Mouse (Mus musculus) limb, embryonic 14.5 days (tissue): ENCODE data around the gene Eddm3b. TPM values are rescaled to one million over a fixed set of nuclear protein-coding genes. Genes with fewer than 3 reads are reported as not detected.
"Not testable (repeated sequence)": the region's sequence is repeated elsewhere in the genome, so short reads cannot be mapped to it uniquely, and the experiment has no call there.

Experiments
- ATAC-seq: fragments of 200-750 bp; cut with Nextera tagmentation; 2 replicates; pipeline ENCODE4 v1.8.0; 2017; ENCODE audit warnings: low read depth, moderate number of reproducible peaks, moderate TSS enrichment; ENCODE audit not compliant: low FRiP score
- DNase-seq: peaks from one replicate; pipeline ENCODE4 v3.0.0-alpha.2; 2015; ENCODE audit warnings: low spot score
- H3K27ac ChIP-seq: fragments of 300-500 bp; sonication (generic); replicated peaks from 2 replicates; pipeline ENCODE4 v1.5.1; 2014; ENCODE audit warnings: low read depth, mild to moderate bottlenecking, low read length, moderate library complexity, mixed read lengths
- H3K27me3 ChIP-seq: fragments of 300-500 bp; sonication (generic); 2 replicates; pipeline ENCODE4 v1.6.1; 2014; ENCODE audit warnings: low read length, mixed read lengths; ENCODE audit not compliant: control insufficient read depth, insufficient read depth
- H3K36me3 ChIP-seq: fragments of 300-500 bp; sonication (generic); 2 replicates; pipeline ENCODE4 v1.6.1; 2014; ENCODE audit warnings: mild to moderate bottlenecking, low read length, moderate library complexity, mixed read lengths; ENCODE audit not compliant: control insufficient read depth, insufficient read depth
- H3K4me1 ChIP-seq: fragments of 300-500 bp; sonication (generic); 2 replicates; pipeline ENCODE4 v1.6.1; 2014; ENCODE audit warnings: antibody characterized with exemption, low read length, mixed read lengths; ENCODE audit not compliant: control insufficient read depth, insufficient read depth
- H3K4me2 ChIP-seq: fragments of 300-500 bp; sonication (generic); replicated peaks from 2 replicates; pipeline ENCODE4 v1.6.1; 2014; ENCODE audit warnings: low read depth, mild to moderate bottlenecking, low read length, moderate library complexity; ENCODE audit not compliant: severe bottlenecking
- H3K4me3 ChIP-seq: fragments of 300-500 bp; sonication (generic); replicated peaks from 2 replicates; pipeline ENCODE4 v1.5.1; 2014; ENCODE audit warnings: low read length
- H3K9ac ChIP-seq: fragments of 300-500 bp; sonication (generic); 2 replicates; pipeline ENCODE4 v1.6.1; 2014; ENCODE audit warnings: mild to moderate bottlenecking, low read depth, low read length, moderate library complexity; ENCODE audit not compliant: severe bottlenecking
- H3K9me3 ChIP-seq: fragments of 300-500 bp; sonication (generic); 2 replicates; pipeline ENCODE4 v1.6.1; 2016; ENCODE audit warnings: low read length; ENCODE audit not compliant: control insufficient read depth
- POLR2A ChIP-seq: fragments of 200-500 bp; IDR thresholded peaks from 2 replicates; pipeline ENCODE4 v1.8.0; 2012; ENCODE audit warnings: inconsistent platforms, mild to moderate bottlenecking, moderate library complexity, borderline replicate concordance; ENCODE audit not compliant: insufficient read depth, insufficient read length; ENCODE audit errors: extremely low read depth
- WGBS: fragments of 180-500 bp; shearing (Covaris S2); extraction: QIAGEN DNeasy Blood & Tissue Kit; methylation state at CpG from one replicate; pipeline ENCODE4 v1.1.7; 2014; 5-methylcytosine and 5-hydroxymethylcytosine counted together
- polyA plus RNA-seq, 2 experiments: library from polyadenylated mRNA; depleted of rRNA in 1 of 2; stranded (reverse) in 1 of 2; unstranded in 1 of 2; fragments of >200 nt; fragmentation: Nextera tagmentation in 1 of 2; extraction: Ambion mirVana in 1 of 2; gene quantifications; 2 replicates each; pipeline versions ENCODE4 v1.2.1 to v1.2.3; 2012 to 2014

The Eddm3b gene
- polyA plus RNA-seq, 2 experiments = 0.04 TPM; not detected in 1

DNA sequence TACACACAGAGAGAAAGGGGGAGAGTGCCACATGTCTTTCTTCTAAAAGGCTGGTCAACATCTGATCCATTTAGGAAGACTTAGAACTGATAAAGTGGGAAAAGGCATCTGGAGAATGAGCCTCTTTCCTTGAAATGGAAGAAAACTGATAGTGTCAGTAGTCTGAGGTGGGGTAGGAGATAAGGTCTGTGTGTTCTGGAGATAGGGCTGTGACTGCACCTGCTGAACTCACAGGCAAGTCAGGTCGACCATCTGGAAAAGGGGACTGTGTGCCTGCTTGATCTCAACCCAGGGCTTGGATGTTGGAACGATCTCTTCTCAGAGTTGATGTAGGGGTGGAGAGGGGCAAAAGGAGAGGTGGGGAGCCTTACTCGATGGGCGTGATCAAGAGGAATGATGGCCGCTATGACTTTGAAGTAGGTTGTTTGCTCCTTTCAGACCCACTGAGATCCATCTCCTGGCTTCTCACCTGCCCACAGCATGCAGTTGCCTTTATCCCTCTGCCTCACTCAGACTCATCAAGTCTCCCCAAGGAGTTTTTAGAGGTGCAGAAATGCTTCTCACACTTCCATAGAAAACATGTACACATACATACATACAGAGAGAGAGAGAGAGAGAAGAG, 38.1 kb downstream of the Eddm3b start:
- DNase-seq (no peak), ATAC-seq (no peak)
- H3K4me2 ChIP-seq = no peak overlapping the region
- no peaks in the 10 kb centered on the region for H3K36me3 ChIP-seq
- no peak overlapping the region for H3K4me3 ChIP-seq
- no peak overlapping the region for H3K27ac ChIP-seq
- no peaks in the 10 kb centered on the region for H3K9me3 ChIP-seq
- TF ChIP-seq POLR2A = no peak
- no peaks in the 10 kb centered on the region for H3K4me1 ChIP-seq
- 71% methylated on average over 5 of the region's 5 CpGs for WGBS
- H3K27me3 ChIP-seq = no peaks in the 10 kb centered on the region
- H3K9ac ChIP-seq = no peak overlapping the region

DNA sequence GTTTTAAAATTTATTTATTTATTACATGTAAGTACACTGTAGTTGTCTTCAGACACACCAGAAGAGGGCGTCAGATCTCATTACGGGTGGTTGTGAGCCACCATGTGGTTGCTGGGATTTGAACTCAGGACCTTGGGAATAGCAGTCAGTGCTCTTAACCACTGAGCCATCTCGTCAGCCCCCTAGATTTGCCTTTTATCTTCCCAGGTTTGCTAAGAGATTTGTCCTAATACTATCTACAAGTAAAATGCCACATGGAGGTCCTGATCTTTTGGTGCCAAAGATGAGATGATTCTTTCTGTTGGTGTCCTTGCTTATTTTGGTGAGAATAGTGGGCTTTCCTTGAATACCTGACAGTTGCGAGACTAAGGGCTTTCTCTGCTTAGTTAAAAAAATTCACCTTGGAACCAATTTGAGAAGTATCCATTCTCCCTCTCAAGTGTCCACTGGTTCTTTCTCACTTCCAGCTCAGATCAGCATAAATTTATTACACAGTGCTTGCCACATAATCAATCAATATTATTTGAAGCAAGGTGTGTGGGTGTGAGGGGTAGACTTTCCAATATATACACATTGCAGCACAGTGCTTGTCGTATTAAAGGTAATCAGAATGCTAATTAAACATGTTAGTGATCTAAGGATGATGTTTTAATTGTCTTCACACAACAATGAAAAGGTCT, 42.0 kb downstream of the Eddm3b start:
- no peak overlapping the region for H3K4me2 ChIP-seq

DNA sequence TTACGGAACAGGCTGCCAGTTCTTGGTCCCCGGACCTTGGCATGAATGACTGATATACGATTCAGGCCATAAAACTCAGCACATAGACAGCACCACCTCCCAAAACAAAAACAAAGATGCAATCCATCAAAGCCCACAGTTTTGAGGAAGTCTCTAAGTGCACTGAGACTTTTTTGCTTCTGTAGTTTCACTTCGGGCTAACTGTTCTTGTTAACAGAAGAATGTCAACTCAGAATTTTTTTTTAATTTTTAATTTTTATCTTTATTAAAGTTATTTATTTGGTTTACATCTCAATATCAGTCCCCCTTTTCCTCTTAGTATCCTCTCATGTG, 42.5 kb downstream of the Eddm3b start:
- Histone ChIP-seq H3K36me3 (no peaks in the 10 kb centered on the region), H3K4me2 (no peak overlapping the region), H3K27ac (no peak overlapping the region), H3K4me3 (no peak overlapping the region), H3K27me3 (no peaks in the 10 kb centered on the region), H3K4me1 (no peaks in the 10 kb centered on the region), H3K9me3 (no peaks in the 10 kb centered on the region), H3K9ac (no peak overlapping the region)
- ATAC-seq (no peak), DNase-seq (no peak)
- 36% methylated on average over 4 of the region's 4 CpGs for WGBS
- TF ChIP-seq POLR2A = no peak

More for the DNA sequence above, 42.0 kb downstream of the Eddm3b start:
- no peak for TF ChIP-seq POLR2A
- ATAC-seq (no peak), DNase-seq (no peak)
- 79% methylated on average over 5 of the region's 5 CpGs for WGBS
- no peaks in the 10 kb centered on the region for H3K27me3 ChIP-seq
- H3K36me3 ChIP-seq = no peaks in the 10 kb centered on the region
- H3K27ac ChIP-seq = no peak overlapping the region
- H3K4me1 ChIP-seq = no peaks in the 10 kb centered on the region
- H3K9ac ChIP-seq = no peak overlapping the region
- no peak overlapping the region for H3K4me3 ChIP-seq
- no peaks in the 10 kb centered on the region for H3K9me3 ChIP-seq

DNA sequence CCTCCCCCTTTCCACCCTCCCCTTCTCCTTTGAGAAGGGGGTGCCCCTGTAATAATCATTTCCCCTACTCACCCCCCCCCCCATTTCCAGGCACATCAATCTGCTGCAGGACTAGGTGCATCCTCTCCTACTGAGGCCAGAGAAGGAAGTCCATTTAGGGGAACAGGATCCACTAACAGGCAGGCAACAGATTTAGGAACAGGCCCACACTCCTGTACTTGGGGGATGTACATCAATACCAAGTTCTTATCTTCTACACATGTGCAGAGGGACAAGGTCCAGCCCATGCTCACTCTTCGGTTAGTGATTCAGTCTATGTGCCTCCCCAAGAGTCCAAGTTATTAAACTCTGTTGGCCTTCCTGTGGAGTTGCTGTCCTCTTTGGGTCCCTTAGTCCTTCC, 42.8 kb downstream of the Eddm3b start:
- Histone ChIP-seq H3K9ac (no peak overlapping the region), H3K36me3 (no peaks in the 10 kb centered on the region), H3K27me3 (no peaks in the 10 kb centered on the region), H3K4me1 (no peaks in the 10 kb centered on the region), H3K9me3 (no peaks in the 10 kb centered on the region), H3K27ac (no peak overlapping the region), H3K4me2 (no peak overlapping the region), H3K4me3 (no peak overlapping the region)
- 95% methylated on average over 1 of the region's 1 CpGs for WGBS
- no peak for ATAC-seq
- no peak for TF ChIP-seq POLR2A
- no peak for DNase-seq

DNA sequence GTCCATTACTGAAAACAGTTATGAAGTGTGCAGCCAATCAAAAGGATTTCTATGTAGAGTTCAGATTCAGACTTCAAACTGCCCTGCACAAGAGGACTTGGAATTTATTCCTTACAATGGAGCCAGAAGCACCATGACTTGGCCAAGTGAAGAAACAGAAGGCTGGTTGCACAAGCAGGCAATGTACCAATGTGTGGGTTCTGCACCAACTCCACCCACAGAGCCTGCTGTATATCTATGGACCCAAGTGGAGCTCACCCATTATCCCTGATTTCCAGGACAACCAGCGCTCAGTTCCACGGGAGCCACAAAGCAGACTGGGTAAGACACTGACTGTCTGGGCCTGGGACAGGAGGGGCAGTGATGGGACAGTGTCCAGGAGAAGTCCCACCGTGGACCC, 47.8 kb downstream of the Eddm3b start, which contains the start of gene Rnase2b:
Gene Rnase2b (plus strand): TSS at position 285 of the 400 bp plus-strand sequence.
- not testable (repeated sequence) for H3K4me3 ChIP-seq, H3K4me2 ChIP-seq, H3K9ac ChIP-seq, H3K36me3 ChIP-seq, H3K9me3 ChIP-seq, H3K4me1 ChIP-seq, ATAC-seq, H3K27ac ChIP-seq, DNase-seq, H3K27me3 ChIP-seq
- 93% methylated on average over 3 of the region's 3 CpGs for WGBS

DNA sequence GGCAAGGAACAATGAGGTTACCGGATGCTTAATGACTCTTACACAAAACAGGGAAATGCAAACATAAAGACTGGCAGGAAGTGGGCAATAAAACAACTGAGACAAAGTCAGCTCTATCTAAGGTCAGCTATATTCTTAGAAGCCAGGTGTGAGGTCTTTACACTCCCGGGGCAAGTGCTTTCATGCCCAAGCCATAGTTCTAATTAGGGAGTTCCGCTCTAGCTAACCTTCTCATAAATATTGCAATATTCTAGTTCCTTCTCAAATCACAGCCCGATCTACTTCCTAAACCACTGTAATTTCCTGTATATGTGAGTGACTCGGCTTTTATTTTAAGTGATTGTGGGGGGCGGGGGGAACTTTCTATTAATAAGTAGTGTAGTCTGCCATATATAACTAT, 49.1 kb downstream of the Eddm3b start:
- H3K4me2 ChIP-seq, H3K27ac ChIP-seq, H3K9ac ChIP-seq, DNase-seq, ATAC-seq, H3K4me1 ChIP-seq, H3K36me3 ChIP-seq, H3K27me3 ChIP-seq, H3K4me3 ChIP-seq, H3K9me3 ChIP-seq: not testable (repeated sequence)
- 61% methylated on average over 6 of the region's 6 CpGs for WGBS
